Mouse (Mus musculus) embryonic facial prominence, embryonic 10.5 days (tissue): Measurements from ENCODE around the gene Rab28. TPM values are rescaled to one million over a fixed set of nuclear protein-coding genes. Genes with fewer than 3 reads are reported as not detected.
A peak's percentile ranks its signal among the peaks of the same experiment; 100 is the strongest.

ENCODE experiments used
- DNase-seq: peaks from one replicate; pipeline ENCODE4 v3.0.0-alpha.2; 2017; ENCODE audit warnings: low spot score
- H3K27ac ChIP-seq: fragments of 300-500 bp; sonication (generic); replicated peaks from 2 replicates; pipeline ENCODE4 v1.5.1; 2016; ENCODE audit warnings: mild to moderate bottlenecking
- H3K27me3 ChIP-seq: fragments of 300-500 bp; sonication (generic); replicated peaks from 2 replicates; pipeline ENCODE4 v1.6.1; 2016; ENCODE audit warnings: low read depth, mild to moderate bottlenecking; ENCODE audit not compliant: poor library complexity, severe bottlenecking
- H3K36me3 ChIP-seq: fragments of 300-500 bp; sonication (generic); replicated peaks from 2 replicates; pipeline ENCODE4 v1.6.1; 2016; ENCODE audit warnings: mild to moderate bottlenecking, moderate library complexity
- H3K4me1 ChIP-seq: fragments of 300-500 bp; sonication (generic); 2 replicates; pipeline ENCODE4 v1.6.1; 2016
- H3K4me3 ChIP-seq: fragments of 300-500 bp; sonication (generic); 2 replicates; pipeline ENCODE4 v1.5.1; 2016; ENCODE audit warnings: mild to moderate bottlenecking, moderate library complexity
- H3K9me3 ChIP-seq: fragments of 300-500 bp; sonication (generic); 2 replicates; pipeline ENCODE4 v1.6.1; 2016; ENCODE audit warnings: mild to moderate bottlenecking
- WGBS: fragments of 180-500 bp; shearing (Covaris S2); methylation state at CpG from one replicate; pipeline ENCODE4 v1.1.7; 2016; 5-methylcytosine and 5-hydroxymethylcytosine counted together
- polyA plus RNA-seq: library from polyadenylated mRNA; unstranded; fragments of >200 nt; fragmentation: Nextera tagmentation; extraction: Ambion mirVana; gene quantifications from 2 replicates; pipeline ENCODE4 v1.2.1, GENCODE M21; 2016

The Rab28 gene
- polyA plus RNA-seq: 66.5 and 67.6 TPM in 2 replicates

DNA sequence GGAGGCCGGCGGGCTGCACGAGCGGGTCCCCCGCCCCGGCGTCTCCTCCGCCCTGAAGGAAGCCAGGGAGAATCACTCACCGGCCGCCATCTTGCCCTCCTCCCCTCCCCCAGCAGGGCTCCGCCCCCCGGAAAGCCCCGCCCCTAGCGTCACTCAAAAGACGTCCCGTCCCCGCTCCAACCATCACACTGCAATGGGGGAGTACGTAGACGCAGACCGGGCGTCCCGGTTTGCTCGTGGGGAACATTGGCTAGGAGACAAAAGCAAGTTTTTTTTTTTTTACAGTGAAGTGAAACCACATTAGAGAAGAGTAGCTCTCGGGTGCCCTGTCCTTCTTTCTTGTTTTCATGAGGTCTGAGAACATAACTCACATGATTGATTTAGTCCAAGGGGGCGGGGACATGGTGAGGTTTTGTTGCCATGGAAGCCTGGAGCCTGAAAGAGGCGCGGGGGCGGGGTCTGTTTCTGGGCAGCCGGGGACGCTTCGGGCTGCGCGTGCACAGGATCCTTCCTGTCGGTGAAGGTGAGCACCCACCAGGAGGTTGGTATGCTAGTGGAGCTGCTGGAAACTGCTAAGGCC, at the start of gene Rab28:
TSS of gene Rab28 (minus strand) at position 107 of the 580 bp plus-strand sequence.
- no peaks in the 10 kb centered on the region for H3K36me3 ChIP-seq
- peak; percentile 96 for DNase-seq
- H3K4me1 ChIP-seq: peaks cover 13% of the 10 kb centered on the region
- peak within 1 kb of the TSS; percentile 95 for H3K4me3 ChIP-seq
- no peaks in the 10 kb centered on the region for H3K9me3 ChIP-seq
- no peaks in the 10 kb centered on the region for H3K27me3 ChIP-seq
- WGBS: under 1% methylated on average over 34 of the region's 34 CpGs
- H3K27ac ChIP-seq: peak within 1 kb of the TSS; percentile 94

- peaks cover 17% of the 10 kb centered on the region for H3K4me1 ChIP-seq
- no peak overlapping the region for H3K4me3 ChIP-seq
- peaks cover 100% of the 10 kb centered on the region for H3K27me3 ChIP-seq
- no peaks in the 10 kb centered on the region for H3K9me3 ChIP-seq
- WGBS: 2% methylated on average over 5 of the region's 5 CpGs
- H3K27ac ChIP-seq: no peak overlapping the region
- H3K36me3 ChIP-seq: no peaks in the 10 kb centered on the region
- no peak for DNase-seq
Measured at GRCm38 (mm10) chr5:41757338-41757737, 49.4 kb upstream of the Rab28 start.

GRCm38 (mm10) chr5:41756396-41756795, 48.4 kb upstream of the Rab28 start:
- 3% methylated on average over 4 of the region's 4 CpGs for WGBS
- DNase-seq: no peak
- H3K27ac ChIP-seq: no peak overlapping the region
- H3K4me1 ChIP-seq: peaks cover 11% of the 10 kb centered on the region
- no peaks in the 10 kb centered on the region for H3K9me3 ChIP-seq
- H3K4me3 ChIP-seq: no peak overlapping the region
- H3K36me3 ChIP-seq: no peaks in the 10 kb centered on the region
- H3K27me3 ChIP-seq: peaks cover 100% of the 10 kb centered on the region

DNA sequence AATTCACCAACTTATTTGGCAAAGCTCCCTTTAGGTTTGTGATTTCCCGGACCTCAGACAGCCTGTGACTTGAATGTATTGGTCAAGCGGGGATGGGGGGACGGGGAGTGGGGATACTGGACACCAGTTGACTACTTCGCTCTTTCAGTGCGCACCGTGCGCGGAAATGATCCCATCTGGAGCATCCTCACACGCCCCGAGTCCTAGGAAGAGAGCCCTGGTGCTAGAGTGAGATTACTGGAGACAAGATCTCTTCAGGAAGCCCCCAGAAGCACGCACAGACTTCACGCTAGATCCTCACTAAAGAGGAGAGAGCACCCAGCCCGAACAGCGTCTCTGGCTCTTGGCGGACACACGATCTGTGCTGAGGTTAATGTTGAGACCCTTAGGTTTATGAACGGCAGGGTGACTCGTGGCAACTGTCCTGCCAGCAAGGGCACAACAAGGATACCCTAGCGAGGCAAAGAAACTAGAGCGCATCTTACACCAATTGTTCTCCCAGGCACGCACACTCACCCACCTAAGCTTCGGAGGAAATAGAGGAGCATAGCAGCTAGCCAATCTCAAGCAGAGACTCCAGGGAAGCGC, 47.5 kb upstream of the Rab28 start:
- Histone ChIP-seq H3K36me3 (no peaks in the 10 kb centered on the region), H3K27ac (no peak overlapping the region), H3K27me3 (peaks cover 100% of the 10 kb centered on the region), H3K9me3 (no peaks in the 10 kb centered on the region), H3K4me1 (peaks cover 8% of the 10 kb centered on the region; the same call in 1 of the 2 replicates), H3K4me3 (no peak overlapping the region)
- DNase-seq: peak; percentile 45
- under 1% methylated on average over 23 of the region's 23 CpGs for whole genome bisulfite sequencing

- no peak overlapping the region for H3K27ac ChIP-seq
- H3K4me3 ChIP-seq: peak overlapping the region; percentile 13; the same call in 1 of the 2 replicates
- H3K4me1 ChIP-seq: peaks cover 8% of the 10 kb centered on the region; the same call in 1 of the 2 replicates
- under 1% methylated on average over 16 of the region's 16 CpGs for WGBS
- peaks cover 100% of the 10 kb centered on the region for H3K27me3 ChIP-seq
- H3K9me3 ChIP-seq: no peaks in the 10 kb centered on the region
- no peak for DNase-seq
- no peaks in the 10 kb centered on the region for H3K36me3 ChIP-seq
Measured at GRCm38 (mm10) chr5:41754836-41755235, 46.9 kb upstream of the Rab28 start.

DNA sequence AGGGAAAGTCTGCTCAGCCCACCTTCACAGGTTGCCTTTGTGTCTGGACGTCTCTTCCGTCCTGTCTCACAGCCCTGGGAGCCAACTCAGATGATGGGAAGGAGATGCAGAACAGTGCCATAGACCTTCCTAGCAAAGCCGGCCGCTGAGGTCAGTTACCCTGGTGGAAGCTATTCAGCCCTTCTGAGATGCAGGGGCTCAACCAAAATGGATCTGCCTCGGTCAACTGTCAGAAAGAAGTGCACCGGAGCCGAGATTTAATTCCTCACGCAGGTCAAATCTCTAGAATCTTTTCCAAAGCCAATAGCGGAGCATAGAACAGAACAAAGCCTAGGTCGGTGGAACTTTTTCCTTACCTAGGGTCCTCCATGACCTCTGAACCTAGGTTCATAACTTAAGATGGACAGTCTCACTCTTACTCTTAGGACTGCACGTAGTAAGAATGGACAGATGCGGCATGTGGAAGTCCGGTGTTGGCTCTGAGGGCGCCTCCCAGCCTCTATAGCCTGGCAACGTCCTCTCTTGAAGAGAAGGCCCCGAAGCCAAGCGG, 46.3 kb upstream of the Rab28 start:
- H3K27ac ChIP-seq: no peak overlapping the region
- H3K4me1 ChIP-seq: peaks cover 8% of the 10 kb centered on the region; the same call in 1 of the 2 replicates
- H3K4me3 ChIP-seq: peak overlapping the region; percentile 13; the same call in 1 of the 2 replicates
- H3K9me3 ChIP-seq: no peaks in the 10 kb centered on the region
- H3K27me3 ChIP-seq: peaks cover 100% of the 10 kb centered on the region
- no peaks in the 10 kb centered on the region for H3K36me3 ChIP-seq
- WGBS: 1% methylated on average over 17 of the region's 17 CpGs
- peak; percentile 33 for DNase-seq

DNA sequence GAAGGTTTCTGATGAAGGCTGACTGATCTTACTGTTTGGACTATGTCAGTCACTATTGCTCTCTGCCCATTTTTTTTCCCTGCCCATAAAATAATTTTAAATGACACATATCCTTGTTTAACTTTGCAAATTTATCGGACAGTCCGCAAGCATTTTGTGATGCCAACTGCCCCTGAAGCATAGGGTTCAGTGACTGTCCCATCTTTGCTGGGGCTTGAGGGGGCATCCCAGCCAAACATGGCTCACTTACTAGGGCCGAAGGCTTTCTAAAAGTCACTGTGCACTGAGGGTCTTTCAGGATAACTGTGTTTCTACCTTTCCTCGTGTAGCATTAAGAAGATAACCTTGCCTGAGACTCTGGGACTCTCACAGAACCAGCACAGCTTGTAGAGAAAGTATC, 44.8 kb upstream of the Rab28 start:
- Histone ChIP-seq H3K27ac (no peak overlapping the region), H3K36me3 (no peaks in the 10 kb centered on the region), H3K4me1 (peaks cover 14% of the 10 kb centered on the region; the same call in 1 of the 2 replicates), H3K27me3 (peaks cover 100% of the 10 kb centered on the region), H3K4me3 (no peak overlapping the region), H3K9me3 (no peaks in the 10 kb centered on the region)
- DNase-seq: no peak
- WGBS: 25% methylated on average over 4 of the region's 4 CpGs

DNA sequence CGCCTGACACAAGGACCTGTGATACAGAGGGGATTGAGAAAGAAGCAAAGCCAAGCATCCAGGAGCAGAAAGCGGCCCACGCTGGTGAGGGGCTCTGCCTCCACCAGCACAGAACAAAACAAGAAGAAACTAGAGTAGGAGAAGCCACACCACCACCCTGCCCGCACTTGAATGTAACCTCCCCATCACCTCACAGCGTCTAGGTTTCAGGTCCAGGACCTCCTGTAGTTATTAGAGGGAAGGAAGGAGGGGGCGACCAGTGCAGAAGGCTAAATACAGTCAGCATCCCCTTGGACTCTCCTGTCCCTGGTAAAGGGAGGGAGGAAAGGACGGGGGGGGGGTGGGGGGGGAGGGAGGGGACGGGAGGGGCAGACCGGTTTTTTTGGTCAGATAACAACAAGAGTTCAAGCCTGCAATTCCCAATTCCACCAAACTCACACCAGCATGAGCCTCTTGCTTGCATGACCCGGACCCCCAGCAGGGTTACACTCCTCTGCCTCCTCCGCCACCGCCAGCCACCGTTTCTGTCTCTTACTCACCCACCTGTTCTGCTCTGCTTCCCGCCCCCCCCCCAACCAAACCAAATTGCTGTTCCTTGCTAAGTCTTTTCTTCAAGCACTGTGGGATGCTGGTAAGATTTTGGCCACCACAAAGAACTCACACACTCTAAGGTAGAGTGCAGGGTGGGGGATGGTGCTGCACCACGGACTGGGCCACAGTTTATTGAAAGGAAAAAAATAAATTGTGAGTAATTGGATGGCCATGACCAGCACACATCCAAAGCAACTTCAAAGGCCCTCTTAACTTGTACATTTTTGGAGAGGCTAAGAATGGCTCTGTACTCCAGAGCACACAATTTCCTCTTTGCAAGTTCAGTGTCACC, 37.2 kb upstream of the Rab28 start:
- peaks cover 98% of the 10 kb centered on the region for H3K27me3 ChIP-seq
- peaks cover 16% of the 10 kb centered on the region; the same call in 1 of the 2 replicates for H3K4me1 ChIP-seq
- no peaks in the 10 kb centered on the region for H3K36me3 ChIP-seq
- 3% methylated on average over 15 of the region's 15 CpGs for WGBS
- H3K27ac ChIP-seq: no peak overlapping the region
- H3K4me3 ChIP-seq: no peak overlapping the region
- peak; percentile 18 for DNase-seq
- H3K9me3 ChIP-seq: no peaks in the 10 kb centered on the region

GRCm38 (mm10) chr5:41744234-41744633, 36.3 kb upstream of the Rab28 start:
- H3K36me3 ChIP-seq: no peaks in the 10 kb centered on the region
- H3K4me3 ChIP-seq: no peak overlapping the region
- H3K9me3 ChIP-seq: no peaks in the 10 kb centered on the region
- H3K27ac ChIP-seq: no peak overlapping the region
- peaks cover 92% of the 10 kb centered on the region for H3K27me3 ChIP-seq
- 4% methylated on average over 7 of the region's 7 CpGs for WGBS
- DNase-seq: peak; percentile 24
- peaks cover 16% of the 10 kb centered on the region; the same call in 1 of the 2 replicates for H3K4me1 ChIP-seq

DNA sequence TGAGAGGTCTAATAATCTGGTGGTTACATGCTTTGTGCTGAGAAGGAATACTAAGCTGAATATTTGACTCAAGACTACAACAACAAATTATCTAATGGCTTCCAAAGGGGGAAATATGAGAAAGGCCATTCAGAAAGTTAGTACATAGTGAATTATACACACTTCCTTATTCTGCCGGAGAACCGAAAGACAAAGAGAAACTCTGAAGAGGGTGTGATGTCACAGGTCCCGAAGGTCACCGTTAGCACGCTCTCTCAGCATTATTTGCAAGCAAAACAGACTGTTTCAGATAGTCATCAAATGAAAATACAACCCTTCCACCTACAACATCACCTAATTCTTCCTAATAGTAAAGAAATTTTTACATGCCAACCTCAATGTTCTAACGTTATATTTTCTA, 30.9 kb upstream of the Rab28 start:
- WGBS: 65% methylated on average over 6 of the region's 6 CpGs
- Histone ChIP-seq H3K4me3 (no peak overlapping the region), H3K4me1 (no peaks in the 10 kb centered on the region), H3K9me3 (no peaks in the 10 kb centered on the region), H3K36me3 (no peaks in the 10 kb centered on the region), H3K27ac (no peak overlapping the region), H3K27me3 (peaks cover 38% of the 10 kb centered on the region)
- no peak for DNase-seq

- 53% methylated on average over 5 of the region's 5 CpGs for WGBS
Measured at GRCm38 (mm10) chr5:41737039-41737438, 29.1 kb upstream of the Rab28 start.

GRCm38 (mm10) chr5:41727017-41727416, 19.1 kb upstream of the Rab28 start:
- no peak for DNase-seq
- no peaks in the 10 kb centered on the region for H3K36me3 ChIP-seq
- H3K4me1 ChIP-seq: peaks cover 4% of the 10 kb centered on the region; the same call in 1 of the 2 replicates
- WGBS: 78% methylated on average over 1 of the region's 1 CpGs
- H3K27ac ChIP-seq: no peak overlapping the region
- H3K9me3 ChIP-seq: no peaks in the 10 kb centered on the region
- no peak overlapping the region for H3K4me3 ChIP-seq
- H3K27me3 ChIP-seq: no peaks in the 10 kb centered on the region

More at GRCm38 (mm10) chr5:41737039-41737438, 29.1 kb upstream of the Rab28 start:
- no peaks in the 10 kb centered on the region for H3K4me1 ChIP-seq
- H3K4me3 ChIP-seq: no peak overlapping the region
- H3K9me3 ChIP-seq: no peaks in the 10 kb centered on the region; the same call in 1 of the 2 replicates
- no peaks in the 10 kb centered on the region for H3K36me3 ChIP-seq
- no peak for DNase-seq
- H3K27ac ChIP-seq: no peak overlapping the region
- peaks cover 20% of the 10 kb centered on the region; the same call in 1 of the 2 replicates for H3K27me3 ChIP-seq
